Mouse (Mus musculus): ENCODE data around the gene Sox18. TPM values are rescaled to one million over a fixed set of nuclear protein-coding genes. Genes with fewer than 3 reads are reported as not detected.

Gene Sox18
- 17.4 and 20.6 TPM in 2 replicates for polyA plus RNA-seq (2015; fragmentation: Nextera tagmentation; extraction: Ambion mirVana)

DNA sequence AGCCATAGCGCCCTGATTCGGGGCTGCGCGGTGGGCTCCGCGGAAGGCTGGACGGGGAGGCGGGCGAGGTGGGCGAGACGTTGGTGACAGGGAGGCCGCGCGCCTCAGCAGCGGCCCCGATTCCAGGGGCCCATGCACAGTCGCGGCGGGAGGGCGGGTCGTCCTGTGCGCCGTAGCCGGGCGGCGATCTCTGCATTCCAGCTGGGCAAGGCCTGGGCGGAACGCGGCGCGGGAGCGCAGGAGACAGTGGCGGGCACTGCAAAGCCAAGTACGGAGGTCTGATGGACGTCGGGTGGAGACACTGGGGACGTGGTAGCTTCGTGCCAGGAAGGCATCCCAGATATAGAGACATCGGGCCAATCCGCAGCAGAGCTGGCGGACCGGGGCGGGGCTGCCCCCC is at the start of gene Sox18:
Gene Sox18 (minus strand): TSS at position 315 of the 400 bp plus-strand sequence.

DNA sequence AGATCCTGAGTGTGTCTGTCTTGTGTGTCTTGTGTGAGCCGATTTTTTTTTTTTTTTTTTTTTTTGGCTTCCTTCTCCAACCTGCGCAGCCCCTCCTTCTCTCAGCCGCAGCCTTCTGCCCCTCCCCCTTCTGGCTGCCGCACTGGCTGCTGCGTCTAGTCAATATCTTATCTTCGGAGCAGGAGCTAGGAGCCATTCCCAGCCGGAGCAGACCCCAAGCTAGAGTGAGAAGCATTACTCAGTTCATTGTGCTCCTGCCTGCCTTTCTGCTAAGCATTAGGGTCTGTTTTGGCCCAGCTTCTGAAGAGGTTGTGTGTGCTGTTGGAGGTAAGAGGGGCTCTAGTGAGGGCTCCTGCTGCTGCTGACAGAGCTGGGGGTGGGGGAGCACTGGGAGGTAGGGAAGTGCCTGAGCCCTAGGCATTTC is 43.5 kb upstream of the Sox18 start, which contains the start of gene Oprl1:
Gene Oprl1 (plus strand): TSS at position 114 of the 424 bp plus-strand sequence.

DNA sequence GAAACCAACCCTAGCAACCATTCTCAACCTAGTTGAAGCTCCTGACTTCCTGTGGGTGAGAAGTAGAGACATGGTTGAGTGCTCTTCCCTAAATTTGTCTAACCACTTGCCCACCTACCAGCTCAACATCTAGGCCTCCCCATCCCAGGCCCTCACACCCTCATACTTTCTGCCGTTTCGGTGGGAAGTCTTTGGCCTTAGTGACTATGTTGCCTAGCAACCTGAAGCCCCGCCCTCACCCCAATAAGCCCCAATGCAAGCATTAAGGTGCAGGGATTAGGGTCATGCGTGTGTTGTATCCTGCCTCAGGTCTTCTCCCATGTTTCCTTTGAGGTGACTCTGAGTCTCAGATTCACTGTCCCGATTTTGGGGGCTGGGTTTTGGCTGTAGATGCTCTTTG is 26.8 kb upstream of the Sox18 start, which contains the start of gene Lkaaear1:
Gene Lkaaear1 (minus strand): TSS at position 202 of the 400 bp plus-strand sequence.

DNA sequence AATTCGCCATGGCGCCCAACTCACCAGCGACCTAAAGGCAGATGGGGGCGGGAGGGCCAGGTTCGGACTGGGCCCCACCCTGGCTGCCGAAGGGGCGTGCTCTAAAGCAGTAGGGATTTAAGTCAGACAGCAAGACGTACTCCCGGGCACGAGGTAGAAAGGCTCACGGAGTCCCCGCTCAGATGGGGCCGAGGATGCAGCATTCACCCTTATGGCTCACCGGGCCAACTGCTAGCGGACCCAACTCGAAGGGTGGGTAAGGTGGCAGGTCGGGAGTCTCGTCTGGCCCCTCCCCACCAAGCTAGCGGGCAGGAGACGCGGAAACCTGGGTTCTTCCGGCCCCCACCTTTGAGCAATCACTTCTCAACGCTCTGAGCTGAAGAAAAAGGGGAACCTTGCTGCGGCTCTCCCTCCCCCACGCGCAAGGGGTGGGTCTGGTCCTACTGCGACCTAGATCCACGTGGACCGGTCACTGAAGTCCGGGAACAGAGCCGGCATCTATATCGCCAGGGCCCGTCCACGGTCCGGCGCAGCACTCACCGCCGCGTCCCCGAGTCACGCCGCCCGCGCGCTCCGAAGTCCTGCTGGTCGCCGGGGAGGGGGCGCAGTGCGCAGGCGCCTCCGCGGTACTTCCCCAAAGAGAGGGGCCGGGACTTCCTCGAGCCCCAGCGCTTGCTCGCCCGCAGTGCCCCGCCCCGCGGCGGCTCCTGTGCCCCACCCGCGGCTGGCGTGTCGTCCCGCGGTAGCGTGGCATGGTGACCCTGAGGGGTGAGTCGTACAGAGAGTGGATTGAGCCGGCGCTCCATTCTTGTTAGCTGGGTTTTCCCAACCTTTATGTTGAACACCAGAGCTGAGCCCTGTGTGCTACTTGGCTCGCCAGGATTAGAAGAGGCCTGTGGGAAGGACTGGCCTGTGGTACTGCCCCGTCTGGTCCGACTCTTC is 22.2 kb upstream of the Sox18 start, which contains the start of gene Rgs19:
Gene Rgs19 (minus strand): TSS at position 639 of the 942 bp plus-strand sequence.

DNA sequence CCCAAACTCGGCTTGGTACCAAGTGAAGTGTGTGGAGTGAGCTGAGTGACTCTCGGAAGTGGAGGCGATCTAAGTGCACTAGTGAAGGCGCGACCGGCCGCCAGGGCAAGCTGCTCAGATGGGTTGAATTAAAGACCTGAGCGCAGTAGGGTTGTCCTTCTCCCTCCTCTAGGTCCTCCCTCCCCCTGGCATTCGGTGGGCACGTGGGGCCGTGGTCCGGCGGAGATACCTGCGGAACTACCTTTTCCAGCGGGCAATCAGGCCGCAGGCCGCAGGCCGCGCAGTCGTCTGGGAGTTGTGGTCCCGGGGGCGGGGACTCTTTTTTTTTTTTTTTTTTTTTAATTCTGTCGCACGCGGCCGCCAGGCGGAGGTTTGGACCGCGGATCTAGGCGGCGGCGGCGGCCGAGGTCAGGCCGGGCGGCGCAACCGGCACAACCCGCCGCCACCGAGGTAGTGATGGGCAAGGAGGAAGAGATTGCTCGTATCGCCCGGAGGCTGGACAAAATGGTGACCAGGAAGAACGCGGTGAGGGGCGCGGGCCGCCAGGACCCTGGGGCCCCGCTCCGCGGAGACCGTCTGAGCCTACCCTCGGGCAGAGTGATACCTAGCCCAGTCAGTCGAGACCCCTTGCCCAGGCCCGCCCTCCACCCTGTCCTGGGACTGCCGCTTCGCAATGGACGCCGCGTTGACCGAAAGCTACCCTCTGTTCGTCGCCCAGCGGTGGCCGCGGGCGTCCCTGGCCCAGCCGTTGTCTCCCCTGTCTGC is 8.7 kb upstream of the Sox18 start, which contains the start of gene Tcea2:
Gene Tcea2 (plus strand): TSS at position 360 of the 765 bp plus-strand sequence.

DNA sequence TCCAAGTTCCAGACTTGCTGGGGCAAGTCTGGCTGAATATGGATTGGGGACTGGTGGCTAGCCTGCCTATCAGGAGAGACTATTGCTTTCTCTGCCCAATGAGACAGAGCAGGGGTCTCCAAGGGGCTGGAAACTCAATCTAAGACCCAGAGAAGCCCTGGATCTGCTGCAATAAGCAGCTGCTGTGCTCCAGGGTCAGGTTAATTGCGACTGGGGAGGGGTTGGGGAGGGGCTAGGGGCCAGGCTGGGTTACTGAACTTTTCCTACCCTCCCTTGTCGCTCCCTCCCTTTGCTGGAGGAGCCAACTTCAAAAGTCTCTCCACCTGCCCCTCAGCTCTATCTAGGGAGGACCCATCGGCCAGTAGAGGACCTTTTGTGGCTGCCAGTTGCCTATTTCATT is 14.7 kb downstream of the Sox18 start, which contains the start of gene Gm29797:
Gene Gm29797 (plus strand): TSS at position 301 of the 400 bp plus-strand sequence.

Other genes starting within 250 kb of the Sox18 start
- gene Zbtb46, start 212.2 kb downstream of the Sox18 start, polyA plus RNA-seq (2015; fragmentation: Nextera tagmentation; extraction: Ambion mirVana): 3.0 and 3.7 TPM in 2 replicates
- gene Abhd16b, start 178.4 kb downstream of the Sox18 start, polyA plus RNA-seq (2015; fragmentation: Nextera tagmentation; extraction: Ambion mirVana): not detected in 2 replicates
- 129 and 134 TPM in 2 replicates for gene Tpd52l2, start 174.5 kb downstream of the Sox18 start, polyA plus RNA-seq (2015; fragmentation: Nextera tagmentation; extraction: Ambion mirVana)
- 52.2 and 55.0 TPM in 2 replicates for gene Dnajc5, start 151.2 kb downstream of the Sox18 start, polyA plus RNA-seq (2015; fragmentation: Nextera tagmentation; extraction: Ambion mirVana)
- gene Uckl1, start 86.7 kb downstream of the Sox18 start, polyA plus RNA-seq (2015; fragmentation: Nextera tagmentation; extraction: Ambion mirVana): 58.0 and 61.9 TPM in 2 replicates
- gene Prpf6, start 79.8 kb downstream of the Sox18 start, polyA plus RNA-seq (2015; fragmentation: Nextera tagmentation; extraction: Ambion mirVana): 29.1 and 32.2 TPM in 2 replicates
- 24.2 and 27.2 TPM in 2 replicates for gene Zfp512b, start 78.8 kb downstream of the Sox18 start, polyA plus RNA-seq (2015; fragmentation: Nextera tagmentation; extraction: Ambion mirVana)
- gene Samd10, start 72.4 kb downstream of the Sox18 start, polyA plus RNA-seq (2015; fragmentation: Nextera tagmentation; extraction: Ambion mirVana): 8.9 and 10.9 TPM in 2 replicates
- gene Gm29797, start 14.6 kb downstream of the Sox18 start, polyA plus RNA-seq (2015; fragmentation: Nextera tagmentation; extraction: Ambion mirVana): not detected in 2 replicates
- 11.9 and 13.4 TPM in 2 replicates for gene Tcea2, start 8.7 kb upstream of the Sox18 start, polyA plus RNA-seq (2015; fragmentation: Nextera tagmentation; extraction: Ambion mirVana)
- gene Rgs19, start 22.3 kb upstream of the Sox18 start, polyA plus RNA-seq (2015; fragmentation: Nextera tagmentation; extraction: Ambion mirVana): 33.1 and 41.7 TPM in 2 replicates
- not detected in 2 replicates for gene Lkaaear1, start 26.8 kb upstream of the Sox18 start, polyA plus RNA-seq (2015; fragmentation: Nextera tagmentation; extraction: Ambion mirVana)
- 0.06 and 0.26 TPM in 2 replicates for gene Oprl1, start 43.4 kb upstream of the Sox18 start, polyA plus RNA-seq (2015; fragmentation: Nextera tagmentation; extraction: Ambion mirVana)
- 0.02 TPM in 1 of 2 replicates, not detected in the other for gene Myt1, start 91.7 kb upstream of the Sox18 start, polyA plus RNA-seq (2015; fragmentation: Nextera tagmentation; extraction: Ambion mirVana)
- gene Pcmtd2, start 166.2 kb upstream of the Sox18 start, polyA plus RNA-seq (2015; fragmentation: Nextera tagmentation; extraction: Ambion mirVana): 14.1 and 16.3 TPM in 2 replicates
- gene Polr3k, start 192.7 kb upstream of the Sox18 start, polyA plus RNA-seq (2015; fragmentation: Nextera tagmentation; extraction: Ambion mirVana): 41.6 and 43.9 TPM in 2 replicates